Mouse (Mus musculus) kidney, adult 18-20 months (tissue): ENCODE data around the gene Glb1.
"Not testable (repeated sequence)": the region's sequence is repeated elsewhere in the genome, so short reads cannot be mapped to it uniquely, and the experiment has no call there.

Experiments
- DNase-seq: peaks from one replicate; pipeline ENCODE4 v3.0.0; 2021

Gene Glb1

DNA sequence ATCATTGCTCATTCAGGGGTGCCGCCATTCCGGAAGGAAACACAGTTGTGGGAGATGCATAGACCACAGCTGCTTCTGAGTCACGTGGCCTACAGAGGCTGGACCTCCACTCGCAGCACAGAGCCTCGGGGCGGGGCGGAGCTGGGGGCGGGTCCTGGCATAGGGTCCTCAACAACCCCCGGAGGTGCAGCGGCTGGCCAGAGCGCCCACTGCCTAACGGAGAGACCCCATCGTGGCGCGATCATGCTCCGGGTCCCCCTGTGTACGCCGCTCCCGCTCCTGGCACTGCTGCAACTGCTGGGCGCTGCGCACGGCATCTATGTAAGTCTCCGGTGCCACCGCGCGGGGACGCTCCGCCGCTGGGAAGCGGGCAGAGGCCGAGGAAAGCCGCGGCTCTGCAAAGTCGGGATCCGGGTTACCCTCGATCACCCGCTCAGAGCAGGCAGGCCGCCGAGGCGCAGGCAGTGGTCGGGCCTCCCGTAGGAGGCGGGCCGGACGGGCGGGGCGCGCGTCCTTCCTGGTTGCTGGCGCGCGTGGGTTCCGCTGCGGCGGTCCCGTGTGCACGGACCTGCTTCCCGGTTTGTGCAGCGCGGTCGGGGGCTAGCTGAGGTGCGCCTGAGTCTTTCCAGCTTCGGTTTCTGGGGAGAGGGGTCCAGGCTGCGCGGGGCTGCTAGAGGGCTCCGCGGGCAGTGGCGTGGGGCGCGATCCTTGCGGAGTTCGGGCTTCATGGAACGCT is at the start of gene Glb1, which contains the start of gene Tmppe:
Gene Glb1 (plus strand): TSS at position 128 of the 736 bp plus-strand sequence.
Gene Tmppe (plus strand): TSS at position 157 of the 736 bp plus-strand sequence.
- peak; percentile 87 for DNase-seq

DNA sequence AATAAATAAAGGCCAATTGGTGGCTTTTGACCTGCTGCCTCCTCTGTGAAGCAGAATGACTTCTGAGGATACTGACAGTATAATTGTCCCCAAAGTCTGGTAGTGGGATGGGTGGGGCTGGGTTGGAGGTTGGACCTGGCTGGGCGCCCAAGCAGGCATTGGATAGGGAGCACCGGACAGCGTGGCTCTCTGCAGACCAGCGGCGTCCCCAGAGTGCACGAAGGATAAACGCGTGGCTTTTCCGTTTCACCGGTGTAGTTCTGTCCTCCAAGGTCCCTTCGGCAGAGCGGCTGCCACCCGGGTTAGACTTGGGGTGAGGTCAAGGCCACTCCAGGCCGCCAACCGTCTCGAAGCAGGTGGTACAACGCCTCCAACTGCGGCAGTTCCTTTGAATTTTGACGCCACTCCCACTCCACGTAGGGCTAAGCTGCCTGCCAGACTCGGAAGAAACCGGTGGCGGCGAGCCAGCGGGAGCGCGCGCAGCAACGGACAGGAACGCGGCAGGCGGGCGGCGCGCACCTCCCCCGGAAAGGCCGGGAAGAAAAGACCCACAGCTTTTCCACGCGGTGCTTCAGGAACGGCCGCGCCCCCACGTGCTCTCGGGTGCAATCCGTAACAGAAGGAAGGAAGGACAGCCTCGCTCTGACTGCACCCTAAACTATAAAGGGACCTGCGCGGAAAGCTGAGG is 32.9 kb upstream of the Glb1 start:
- peak; percentile 88 for DNase-seq

GRCm38 (mm10) chr9:114368471-114368858 is 32.4 kb upstream of the Glb1 start:
- no peak for DNase-seq

GRCm38 (mm10) chr9:114369389-114369788 is 31.5 kb upstream of the Glb1 start:
- DNase-seq, result not testable (repeated sequence)

DNA sequence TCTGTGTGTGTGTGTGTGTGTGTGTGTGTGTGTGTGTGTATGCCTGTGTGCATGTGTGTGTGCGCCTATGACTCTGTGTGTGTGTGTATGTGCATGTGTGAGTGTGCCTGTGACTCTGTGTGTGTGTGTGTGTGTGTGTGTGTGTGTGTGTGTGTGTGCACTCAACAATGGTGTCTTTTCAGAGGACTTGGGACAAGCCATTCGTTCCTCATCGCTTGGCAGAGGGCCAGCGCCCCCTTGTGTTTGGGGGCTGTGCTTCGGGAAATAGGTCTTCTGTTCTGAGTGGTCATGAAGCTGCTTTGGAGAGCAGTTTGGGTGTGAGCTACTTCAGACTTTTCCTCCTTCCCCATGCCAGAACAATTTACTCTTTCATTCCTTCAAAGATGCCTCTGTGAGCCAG is 29.2 kb upstream of the Glb1 start:
- not testable (repeated sequence) for DNase-seq

GRCm38 (mm10) chr9:114375276-114375962 is 25.5 kb upstream of the Glb1 start:
- DNase-seq, result no peak

DNA sequence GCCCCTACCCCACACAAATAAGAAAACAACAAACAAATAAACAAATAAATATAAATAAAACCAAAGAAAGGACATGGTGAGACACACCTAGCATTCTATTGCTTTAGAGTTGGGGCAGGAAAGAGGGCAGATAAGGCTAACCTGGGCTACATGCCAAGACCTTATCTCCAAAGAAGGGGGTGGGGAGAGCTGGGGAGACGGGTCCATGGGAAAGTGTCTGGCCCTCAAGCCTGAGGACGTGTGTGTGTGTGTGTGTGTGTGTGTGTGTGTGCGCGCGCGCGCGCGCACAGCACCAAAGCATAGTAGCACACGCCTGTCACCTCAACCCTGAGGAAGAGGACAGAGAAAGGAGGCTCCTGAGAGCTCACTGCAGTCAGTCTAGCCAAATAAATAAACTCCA is 23.7 kb upstream of the Glb1 start:
- DNase-seq, result no peak

GRCm38 (mm10) chr9:114379871-114380270 is 21.0 kb upstream of the Glb1 start:
- no peak for DNase-seq

- peak; percentile 48 for DNase-seq
These were observed 19.8 kb upstream of the Glb1 start for GRCm38 (mm10) chr9:114380881-114381733.

- peak; percentile 34 for DNase-seq
These were observed 17.8 kb upstream of the Glb1 start for GRCm38 (mm10) chr9:114382936-114383710.

DNA sequence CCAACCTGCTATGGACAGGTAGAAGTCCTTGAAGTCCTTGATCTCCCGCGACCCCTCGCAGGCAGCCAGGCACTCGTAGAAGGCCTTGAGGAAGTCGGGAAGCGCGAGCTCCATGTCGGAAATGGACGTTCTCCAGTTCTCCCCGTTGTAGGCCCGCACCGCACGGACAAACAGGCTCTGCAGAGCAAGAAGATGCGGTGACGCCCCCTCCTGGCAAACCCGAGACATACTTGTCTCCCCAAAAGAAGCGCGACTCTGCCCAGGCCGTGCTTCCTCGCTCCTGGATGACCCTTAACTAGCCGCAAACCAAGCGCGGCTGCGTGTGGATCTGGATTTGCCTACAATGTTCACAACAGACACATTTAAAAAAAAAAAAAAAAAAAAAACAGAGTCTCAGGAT is 16.2 kb upstream of the Glb1 start:
- DNase-seq, result no peak

- no peak for DNase-seq
These were observed 15.7 kb upstream of the Glb1 start for GRCm38 (mm10) chr9:114385160-114385559.

DNA sequence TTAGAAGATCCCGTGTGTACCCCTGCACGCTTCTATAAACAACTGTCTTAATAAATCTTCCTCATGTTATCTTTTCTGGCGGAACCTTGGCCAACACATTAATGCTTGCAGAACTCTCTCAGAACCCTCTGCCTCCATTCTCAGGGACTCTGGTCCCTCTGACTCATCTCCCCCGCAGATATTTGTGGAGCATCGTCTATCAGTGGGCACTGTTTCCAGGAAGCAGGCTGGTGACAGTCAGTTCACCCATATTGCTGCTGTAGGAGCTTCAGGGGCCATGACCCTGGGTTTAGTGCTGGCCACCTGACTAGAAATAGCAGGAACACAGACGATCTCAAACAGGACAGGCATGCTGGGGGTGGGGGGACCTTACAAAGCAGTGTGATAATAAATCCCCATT is 13.8 kb upstream of the Glb1 start:
- no peak for DNase-seq

- DNase-seq, result no peak
These were observed 12.6 kb upstream of the Glb1 start for GRCm38 (mm10) chr9:114388288-114388687.

DNA sequence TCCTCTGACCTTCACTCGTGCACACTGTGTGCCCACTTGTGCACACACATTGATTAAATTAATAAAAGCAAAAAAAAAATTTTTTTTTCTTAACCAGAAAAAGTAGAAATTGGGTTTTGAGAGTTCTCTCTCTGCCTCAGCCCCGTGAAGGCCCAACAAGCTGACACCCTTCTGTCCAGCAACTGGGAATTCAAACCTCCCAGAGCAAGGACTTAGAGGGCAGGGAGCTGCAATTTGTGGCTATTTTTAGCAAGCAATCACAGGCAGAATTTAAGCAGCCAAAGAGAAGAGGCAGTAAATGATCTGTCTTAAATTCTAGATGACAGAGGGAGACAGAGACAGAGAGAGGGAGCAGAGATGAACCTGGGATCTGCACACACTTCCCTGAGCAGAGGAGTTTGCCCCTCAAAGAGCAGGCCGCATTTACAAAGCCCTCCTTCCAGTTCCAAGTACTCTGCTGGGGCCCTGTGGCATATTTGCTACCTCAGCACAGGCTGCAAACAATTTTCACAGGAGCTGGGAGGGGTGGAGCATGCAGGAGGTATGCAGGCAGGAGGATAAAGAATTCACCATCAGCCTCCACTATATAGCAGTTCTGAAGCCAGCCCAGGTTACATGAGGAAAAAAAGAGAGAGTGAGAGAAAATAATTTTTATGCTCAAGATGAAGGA is 12.0 kb upstream of the Glb1 start:
- no peak for DNase-seq

DNA sequence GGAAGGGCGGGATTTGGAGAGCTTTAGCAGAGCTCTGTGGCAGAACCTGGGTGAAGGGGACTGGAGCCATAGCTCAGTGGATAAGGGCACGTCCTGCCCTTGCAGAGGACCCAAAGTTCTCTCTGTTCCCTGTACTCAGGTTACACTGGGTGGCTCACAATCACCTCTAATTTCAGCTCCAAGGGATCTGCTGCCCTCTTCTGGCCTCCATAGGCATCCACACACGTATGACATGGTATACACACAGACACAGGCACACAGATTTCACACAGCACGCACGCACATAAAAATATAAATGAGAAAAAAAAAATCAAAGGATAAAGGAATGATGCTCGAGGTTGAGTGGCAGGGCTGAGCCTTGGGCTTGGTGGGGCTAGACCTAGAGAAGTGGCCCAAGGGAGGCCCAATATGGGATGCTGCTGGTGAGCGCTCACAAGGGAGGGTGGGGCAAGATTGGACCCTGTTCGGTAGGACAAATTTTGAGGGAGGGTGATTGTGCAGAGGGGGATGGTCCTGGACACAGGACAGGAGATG is 11.4 kb upstream of the Glb1 start:
- DNase-seq, result no peak

DNA sequence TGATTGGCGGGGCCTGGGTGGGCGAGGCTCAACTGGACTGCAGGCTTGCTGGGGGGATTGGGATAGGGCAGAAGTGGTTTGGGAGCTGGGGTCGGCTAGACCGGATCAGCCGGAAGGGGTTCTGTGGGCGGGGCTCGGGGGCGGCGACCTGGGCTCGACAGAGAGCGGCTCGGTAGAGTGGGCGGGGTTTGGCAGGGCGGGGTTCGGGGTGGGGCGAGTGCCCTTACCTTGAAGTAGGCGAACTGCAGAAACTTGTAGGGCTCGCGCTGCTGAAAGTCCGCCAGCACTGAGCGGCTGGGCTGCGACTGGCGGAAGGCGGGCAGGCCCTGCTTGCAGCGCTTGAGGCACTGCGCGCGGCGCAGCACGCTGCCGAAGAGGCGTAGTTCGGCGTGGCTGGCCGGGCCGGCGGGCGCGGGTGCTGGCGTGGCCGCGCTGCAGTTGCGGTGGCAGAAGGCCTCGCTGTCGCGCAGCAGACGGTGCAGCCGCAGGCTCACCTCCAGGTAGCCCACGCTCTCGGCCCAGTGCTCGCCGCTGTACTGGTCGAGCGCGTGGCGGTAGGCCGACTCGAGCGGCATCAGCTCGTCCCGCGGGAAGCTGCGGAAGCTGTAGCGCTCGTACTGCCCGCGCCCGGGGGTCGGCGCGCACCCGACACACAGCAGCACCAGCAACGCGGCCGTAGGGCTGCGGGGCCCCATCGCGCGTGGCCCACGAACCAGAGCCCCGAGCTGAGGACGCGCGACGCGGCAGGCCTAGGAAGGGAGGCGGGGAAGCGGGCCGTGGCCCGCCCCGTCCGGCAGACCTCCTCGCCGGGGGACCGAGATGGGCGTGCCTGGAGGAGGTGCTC is 10.7 kb upstream of the Glb1 start, which contains the start of gene Crtap:
Gene Crtap (minus strand): TSS at position 771 of the 844 bp plus-strand sequence.
- peak; percentile 79 for DNase-seq

GRCm38 (mm10) chr9:114390749-114391075 is 10.2 kb upstream of the Glb1 start:
- DNase-seq, result no peak

GRCm38 (mm10) chr9:114394136-114394535 is 6.7 kb upstream of the Glb1 start:
- DNase-seq, result not testable (repeated sequence)

DNA sequence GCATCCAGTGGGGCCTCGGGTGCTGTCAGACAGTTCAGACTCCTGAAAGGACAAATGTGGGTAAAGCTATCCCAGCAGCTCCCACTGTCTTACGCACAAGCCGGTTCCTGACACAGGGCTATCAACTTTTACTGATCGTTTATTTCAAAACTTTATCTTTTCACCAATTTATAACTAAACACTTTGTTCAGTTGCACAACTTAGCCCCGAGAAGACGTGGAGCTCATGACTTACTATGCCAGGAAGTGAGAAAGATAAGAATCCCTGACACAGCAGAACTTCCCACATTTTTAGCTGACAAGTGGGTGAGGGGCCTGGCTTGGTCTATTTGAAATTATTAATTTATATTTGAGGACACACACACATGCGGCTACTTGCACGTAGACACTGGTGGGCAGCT is 6.2 kb upstream of the Glb1 start:
- DNase-seq, result no peak
